Mouse (Mus musculus): ENCODE measurements around the gene Pitpnm2.
"Not testable (repeated sequence)": the region's sequence is repeated elsewhere in the genome, so short reads cannot be mapped to it uniquely, and the experiment has no call there.

The Pitpnm2 gene

GRCm38 (mm10) chr5:124221037-124221735, 28.4 kb downstream of the Pitpnm2 start:
- DNase-seq (ENCODE audit: inconsistent ontology term), result peak; percentile 83

DNA sequence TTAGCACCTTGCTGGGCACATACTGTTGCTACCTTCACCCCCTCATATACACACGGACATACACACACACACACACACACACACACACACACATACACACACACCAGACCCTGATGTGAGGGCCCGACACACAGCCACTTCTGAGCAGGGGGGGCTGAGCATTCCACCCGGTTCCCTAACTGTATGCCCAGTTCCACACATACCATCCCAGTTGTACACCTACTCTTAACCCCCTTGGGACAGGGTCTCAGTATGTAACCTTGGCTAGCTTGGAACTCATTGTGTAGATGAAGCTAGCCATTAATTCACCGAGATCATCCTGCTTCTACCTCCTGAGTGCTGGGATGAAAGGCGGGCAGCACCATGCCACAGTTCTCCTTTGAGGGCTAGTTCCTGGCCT, 29.0 kb downstream of the Pitpnm2 start:
- DNase-seq (ENCODE audit: inconsistent ontology term), result no peak

GRCm38 (mm10) chr5:124219431-124219830, 30.1 kb downstream of the Pitpnm2 start:
- DNase-seq (ENCODE audit: inconsistent ontology term), result no peak

GRCm38 (mm10) chr5:124218986-124219385, 30.6 kb downstream of the Pitpnm2 start:
- DNase-seq (ENCODE audit: inconsistent ontology term), result no peak

GRCm38 (mm10) chr5:124217566-124218249, 31.9 kb downstream of the Pitpnm2 start:
- DNase-seq (ENCODE audit: inconsistent ontology term), result no peak

DNA sequence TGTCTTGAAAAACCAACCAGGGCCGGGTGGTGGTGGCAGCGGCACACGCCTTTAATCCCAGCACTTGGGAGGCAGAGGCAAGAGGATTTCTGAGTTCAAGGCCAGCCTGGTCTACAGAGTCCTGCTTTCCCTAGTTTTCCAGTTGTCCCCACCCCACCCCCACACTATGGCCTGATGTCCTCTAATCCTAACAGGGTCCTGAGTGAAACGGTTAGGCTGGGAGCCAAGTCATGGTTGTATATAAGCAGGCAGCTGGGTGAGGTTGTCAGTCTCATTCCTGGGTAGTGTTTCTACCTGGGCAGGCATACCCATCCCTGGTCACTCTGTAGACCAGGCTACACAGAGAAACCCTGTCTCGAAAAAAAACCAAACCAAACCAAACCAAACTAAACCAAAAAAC, 32.5 kb downstream of the Pitpnm2 start:
- not testable (repeated sequence) for DNase-seq (ENCODE audit: inconsistent ontology term)

- DNase-seq (ENCODE audit: inconsistent ontology term), result no peak
Measured at GRCm38 (mm10) chr5:124216403-124216802, 33.2 kb downstream of the Pitpnm2 start.

DNA sequence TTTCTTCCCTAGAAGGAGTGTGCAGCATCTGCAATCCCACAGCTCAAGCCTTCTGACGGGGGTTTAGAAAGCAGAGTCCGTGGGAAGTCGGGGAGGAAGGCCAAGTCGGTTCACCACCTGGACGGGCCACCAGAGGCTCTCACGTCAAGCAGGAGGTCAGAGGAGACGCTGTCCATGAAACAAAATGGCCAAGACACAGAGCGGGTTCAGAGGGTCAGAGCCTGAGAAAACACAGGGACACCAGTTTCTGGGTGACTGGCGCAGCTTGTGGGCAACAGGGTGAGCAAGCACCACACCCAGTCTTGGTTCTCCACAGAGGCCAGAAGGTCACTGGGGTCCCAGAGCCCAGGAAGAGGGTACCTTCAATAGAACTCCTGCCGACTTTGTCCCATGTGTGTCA, 33.9 kb downstream of the Pitpnm2 start:
- no peak for DNase-seq (ENCODE audit: inconsistent ontology term)

DNA sequence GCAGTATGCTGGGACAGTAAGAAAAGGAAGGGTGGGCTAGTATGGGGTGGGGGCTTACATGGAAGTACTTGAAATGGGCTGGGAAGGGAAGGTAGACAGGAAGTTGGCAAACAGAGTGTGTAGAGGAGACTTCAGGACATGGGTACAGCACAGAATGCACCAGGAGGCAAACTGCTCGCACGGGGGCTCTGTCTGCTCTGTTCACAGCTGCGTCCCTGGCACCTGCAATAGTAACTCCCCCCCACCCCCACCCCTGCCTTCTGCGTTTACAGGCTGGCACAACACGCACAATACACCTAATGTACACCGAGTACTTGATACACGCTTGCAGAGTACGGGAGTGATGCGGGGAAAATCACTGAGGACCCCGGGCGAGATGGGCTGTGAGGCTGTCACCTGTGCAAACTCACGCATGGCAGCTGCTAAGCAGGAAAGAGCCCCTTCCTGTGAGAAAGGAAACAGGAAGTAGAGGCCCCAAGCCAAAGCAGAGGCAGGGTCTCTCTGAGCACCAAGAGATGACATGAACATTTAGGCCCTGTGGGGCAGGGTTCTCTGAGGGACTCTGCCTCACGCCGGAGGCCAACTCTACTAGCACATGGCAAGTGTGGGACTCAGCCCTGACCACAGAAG, 34.9 kb downstream of the Pitpnm2 start:
- no peak for DNase-seq (ENCODE audit: inconsistent ontology term)

DNA sequence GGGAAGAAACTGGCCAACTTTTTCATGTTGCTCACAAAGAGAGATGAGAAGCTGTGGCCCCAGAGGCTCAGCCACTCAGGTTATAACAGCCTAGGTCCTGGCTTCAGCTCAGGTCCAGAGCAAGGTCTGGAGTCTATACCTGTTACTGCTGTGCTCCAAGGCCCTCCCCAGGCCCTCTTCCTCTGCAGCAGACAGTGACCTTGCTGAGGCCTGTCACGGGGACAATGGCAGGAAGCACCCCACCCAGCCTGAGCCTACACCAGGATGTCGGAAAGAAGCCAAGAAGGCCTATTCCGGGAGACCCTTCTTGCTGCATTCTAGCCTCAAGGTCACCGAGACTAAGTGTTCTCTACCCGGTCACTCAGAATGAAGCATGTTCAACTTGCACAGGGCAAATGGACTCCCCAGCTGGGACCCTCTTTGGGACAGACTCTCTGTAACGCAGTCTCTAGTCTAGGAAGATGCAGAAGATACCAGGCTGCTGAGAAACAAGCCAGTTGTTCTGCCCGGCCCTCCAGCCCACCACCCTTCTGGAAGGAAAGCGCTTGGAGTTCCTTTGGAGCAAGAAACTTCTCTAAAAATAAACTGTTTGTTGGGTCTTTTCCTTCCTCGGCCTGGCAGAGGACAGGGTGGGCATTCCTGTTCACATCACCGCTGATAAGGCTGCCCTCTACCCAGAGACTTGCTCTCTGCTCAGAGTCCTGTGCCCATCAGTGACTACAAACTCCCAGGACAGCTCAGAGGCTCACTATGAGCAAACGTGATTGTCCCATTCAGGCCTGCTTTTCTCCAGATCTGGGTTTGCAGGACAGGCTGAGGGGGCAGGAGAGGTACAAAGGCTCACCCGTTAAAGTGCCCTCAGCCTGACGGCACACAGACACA, 35.7 kb downstream of the Pitpnm2 start:
- DNase-seq (ENCODE audit: inconsistent ontology term), result no peak

- DNase-seq (ENCODE audit: inconsistent ontology term), result no peak
Measured at GRCm38 (mm10) chr5:124211669-124212068, 37.9 kb downstream of the Pitpnm2 start.

DNA sequence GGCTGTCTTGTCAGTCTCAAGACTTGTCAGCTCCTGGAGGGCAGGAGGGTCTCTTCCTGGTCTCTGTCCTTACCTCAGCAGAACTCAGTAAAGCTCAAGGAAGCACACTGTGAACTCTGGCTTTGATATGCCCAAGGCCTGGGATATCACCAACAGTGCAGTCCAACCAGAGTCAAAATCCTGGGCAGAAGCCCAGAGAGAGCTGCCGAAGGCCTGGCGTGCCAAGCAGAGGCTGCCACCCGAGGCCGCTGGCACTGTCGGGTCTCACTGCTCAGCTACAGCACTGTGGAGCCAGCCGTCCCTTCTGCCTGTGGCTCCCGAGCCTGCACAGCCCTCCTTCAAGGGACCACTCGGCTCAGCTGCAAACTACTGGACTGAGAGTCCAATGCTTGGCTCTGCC, 38.3 kb downstream of the Pitpnm2 start:
- DNase-seq (ENCODE audit: inconsistent ontology term), result no peak

- DNase-seq (ENCODE audit: inconsistent ontology term), result no peak
Measured at GRCm38 (mm10) chr5:124210281-124211016, 39.1 kb downstream of the Pitpnm2 start.

DNA sequence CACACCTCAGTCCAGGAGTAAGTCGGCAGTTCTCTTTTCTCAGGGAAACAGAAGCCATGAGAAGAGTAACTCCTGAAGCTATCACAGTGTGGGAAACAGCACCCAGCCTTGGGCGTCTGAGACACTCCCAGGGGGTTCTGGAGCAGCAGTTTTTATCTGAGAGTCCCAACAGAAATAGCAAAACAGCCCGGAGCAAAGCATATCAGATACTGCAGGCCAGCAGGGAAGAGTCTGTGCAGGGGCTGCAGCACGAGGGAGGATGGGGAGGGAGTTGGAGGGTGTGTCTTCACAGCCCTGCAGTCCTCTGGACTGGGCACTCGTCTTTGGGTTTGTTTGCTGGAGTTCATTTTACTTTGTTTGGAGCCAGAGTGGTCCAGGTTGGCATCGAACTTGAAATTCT, 39.7 kb downstream of the Pitpnm2 start:
- DNase-seq (ENCODE audit: inconsistent ontology term), result no peak

GRCm38 (mm10) chr5:124208030-124208429, 41.5 kb downstream of the Pitpnm2 start:
- DNase-seq (ENCODE audit: inconsistent ontology term), result no peak

DNA sequence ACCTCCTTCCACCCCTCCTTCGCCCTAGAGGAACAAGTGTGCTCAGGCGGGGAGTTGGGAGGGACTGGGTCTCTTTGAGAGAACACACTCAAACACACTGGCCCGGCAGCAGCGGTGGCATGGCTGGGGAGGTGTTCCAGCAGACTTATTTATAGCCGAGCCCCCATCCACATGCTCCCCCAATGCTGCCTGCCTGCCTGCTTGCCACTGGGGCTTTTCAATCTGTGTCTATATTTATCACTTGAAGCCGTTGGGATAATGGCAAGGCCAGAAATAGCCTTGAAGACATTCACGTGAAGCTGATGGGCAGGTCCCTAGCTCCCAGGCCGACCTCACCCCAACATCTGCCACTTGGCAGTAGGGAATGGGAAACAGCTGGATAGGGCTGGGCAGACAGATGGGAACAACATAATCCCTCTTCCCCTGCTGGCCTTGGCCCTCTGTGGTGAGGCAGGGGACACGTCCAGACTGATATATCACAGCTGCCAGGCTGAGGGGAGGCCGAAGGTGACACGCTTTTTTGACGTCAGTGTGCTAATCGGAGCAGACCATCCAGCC, 43.0 kb downstream of the Pitpnm2 start:
- DNase-seq (ENCODE audit: inconsistent ontology term), result no peak

DNA sequence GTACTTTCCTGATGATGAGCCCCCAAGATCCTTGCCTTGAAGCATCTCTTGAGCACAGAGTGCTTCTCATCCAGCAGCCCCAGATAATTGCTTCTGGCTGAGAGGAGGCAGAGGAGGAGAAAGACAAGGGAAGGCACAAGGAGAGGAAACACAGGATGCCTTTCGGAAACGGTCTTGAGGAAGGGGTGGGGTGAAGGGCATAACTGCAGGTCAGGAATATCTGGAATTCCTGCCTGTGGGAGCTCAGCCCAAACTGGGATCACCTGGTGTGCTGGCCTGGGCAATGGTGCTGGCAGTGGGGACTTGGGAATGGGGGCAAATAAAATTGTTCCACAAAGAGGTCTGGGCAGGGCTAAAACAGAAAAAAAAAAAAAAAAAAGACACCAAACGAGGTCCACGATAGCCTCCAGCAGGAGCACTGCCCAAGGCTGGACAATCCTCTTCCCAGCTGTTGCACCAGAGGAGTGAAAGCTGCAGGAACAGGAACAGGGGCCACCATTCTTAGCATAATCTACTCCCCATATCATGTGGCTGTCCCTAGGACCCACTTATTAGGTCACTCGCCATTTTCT, 43.7 kb downstream of the Pitpnm2 start:
- DNase-seq (ENCODE audit: inconsistent ontology term), result no peak

GRCm38 (mm10) chr5:124205211-124205610, 44.3 kb downstream of the Pitpnm2 start:
- DNase-seq (ENCODE audit: inconsistent ontology term), result no peak

DNA sequence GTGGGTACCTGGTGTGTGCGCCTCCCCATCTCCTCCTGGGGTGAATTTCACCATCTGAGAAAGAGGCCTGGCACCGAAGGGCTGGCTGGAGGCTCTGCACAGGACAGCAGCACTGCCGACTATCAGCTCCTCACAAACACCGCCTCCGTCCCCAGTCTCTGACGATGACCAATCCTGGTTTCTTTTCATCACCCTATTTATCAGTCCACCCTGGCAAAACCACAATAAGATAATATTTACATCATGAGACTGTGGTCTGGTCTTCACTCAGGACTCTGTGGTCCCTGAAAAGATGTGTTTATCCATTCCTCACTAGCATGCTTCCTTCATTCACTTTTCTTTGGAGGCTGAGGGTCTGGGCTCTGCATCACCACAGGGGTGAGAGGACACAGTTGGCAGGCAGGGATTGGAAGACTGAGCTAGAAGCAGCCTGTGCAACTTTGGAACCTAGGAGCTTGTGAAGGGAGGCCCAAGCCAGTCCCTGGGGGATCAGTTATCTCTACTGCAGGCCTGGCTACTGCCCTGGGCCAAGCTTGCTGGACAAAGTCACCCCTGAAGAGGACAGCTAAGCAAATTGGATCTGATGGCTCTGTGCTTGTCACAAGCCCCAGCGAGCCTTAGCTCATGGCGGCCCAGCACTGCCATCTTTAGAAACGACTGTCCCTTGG, 45.3 kb downstream of the Pitpnm2 start:
- DNase-seq (ENCODE audit: inconsistent ontology term), result no peak

GRCm38 (mm10) chr5:124203251-124203650, 46.3 kb downstream of the Pitpnm2 start:
- no peak for DNase-seq (ENCODE audit: inconsistent ontology term)

Data from Muller cell, postnatal 12 days (primary cell).